Mouse (Mus musculus): ENCODE measurements around the gene Zfp775. TPM values are rescaled to one million over a fixed set of nuclear protein-coding genes. Genes with fewer than 3 reads are reported as not detected.

Zfp775 gene
- polyA plus RNA-seq, 1 experiment from 2014 or later, result 6.1 TPM

- Histone ChIP-seq H3K9me3 (ENCODE audit: control insufficient read depth, low read length) (no peaks in the 10 kb centered on the region), H3K27me3 (replicated peaks; ENCODE audit: control insufficient read depth, insufficient read depth, low read length) (no peaks in the 10 kb centered on the region), H3K9ac (ENCODE audit: low read depth, low read length) (no peak overlapping the region), H3K36me3 (ENCODE audit: control insufficient read depth, insufficient read depth, low read length) (no peaks in the 10 kb centered on the region; the same call in 1 of the 2 replicates), H3K4me2 (ENCODE audit: low read depth, low read length) (no peak overlapping the region), H3K27ac (ENCODE audit: low read length) (peak overlapping the region; percentile 60; the same call in 1 of the 2 replicates), H3K4me1 (ENCODE audit: control insufficient read depth, insufficient read depth, low read length) (peaks cover 20% of the 10 kb centered on the region), H3K4me3 (ENCODE audit: low read length) (no peak overlapping the region)
- WGBS, result 65% methylated on average over 21 of the region's 21 CpGs
- ATAC-seq, result peak; percentile 36; the same call in 1 of the 2 replicates
Observed at GRCm38 (mm10) chr6:48568036-48568984, 33.6 kb upstream of the Zfp775 start.

DNA sequence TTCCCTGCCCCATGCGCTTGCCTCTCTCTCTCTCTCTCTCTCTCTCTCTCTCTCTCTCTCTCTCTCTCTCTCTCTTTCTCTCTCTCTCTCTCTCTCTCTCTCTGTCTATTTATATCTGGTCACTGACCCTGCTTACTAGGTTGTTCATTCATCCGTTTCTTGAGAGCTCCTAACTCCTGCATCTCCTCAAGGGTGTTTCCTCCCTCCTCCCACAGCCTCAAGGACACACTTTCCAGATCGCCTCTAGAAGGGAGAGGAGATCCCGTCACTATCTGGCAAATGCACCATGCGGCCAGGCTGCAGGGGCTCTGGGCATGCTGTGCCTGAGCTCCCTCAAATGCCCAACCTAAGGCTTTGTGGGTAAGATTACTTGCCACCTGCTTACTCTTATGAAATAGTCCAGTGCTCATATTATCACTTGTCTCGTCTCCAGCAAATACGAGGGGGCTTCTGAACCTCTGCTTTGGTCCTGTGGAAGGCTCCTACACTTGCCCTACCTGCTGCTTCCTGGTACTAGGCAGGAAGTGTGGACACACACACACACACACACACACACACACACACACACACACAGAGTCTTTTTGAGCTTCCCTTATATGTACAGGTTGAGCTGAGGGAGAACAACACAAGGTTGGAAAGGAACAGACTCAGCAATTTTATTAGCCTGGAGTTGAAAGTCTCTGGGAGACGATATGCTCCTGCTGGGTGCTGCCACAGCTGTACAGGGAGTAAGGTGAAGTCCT, 32.6 kb upstream of the Zfp775 start:
- 66% methylated on average over 8 of the region's 8 CpGs for WGBS
- H3K4me2 ChIP-seq (ENCODE audit: low read depth, low read length), result no peak overlapping the region
- H3K27me3 ChIP-seq (replicated peaks; ENCODE audit: control insufficient read depth, insufficient read depth, low read length), result no peaks in the 10 kb centered on the region
- no peaks in the 10 kb centered on the region for H3K9me3 ChIP-seq (ENCODE audit: control insufficient read depth, low read length)
- ATAC-seq, result no peak
- no peaks in the 10 kb centered on the region; the same call in 1 of the 2 replicates for H3K36me3 ChIP-seq (ENCODE audit: control insufficient read depth, insufficient read depth, low read length)
- peaks cover 21% of the 10 kb centered on the region for H3K4me1 ChIP-seq (ENCODE audit: control insufficient read depth, insufficient read depth, low read length)
- H3K9ac ChIP-seq (ENCODE audit: low read depth, low read length), result no peak overlapping the region
- H3K4me3 ChIP-seq (ENCODE audit: low read length), result no peak overlapping the region
- H3K27ac ChIP-seq (ENCODE audit: low read length), result peak overlapping the region; percentile 60

- ATAC-seq, result no peak
- H3K9ac ChIP-seq (ENCODE audit: low read depth, low read length), result peak overlapping the region; percentile 36; the same call in 1 of the 2 replicates
- 90% methylated on average over 5 of the region's 5 CpGs for WGBS
Observed at GRCm38 (mm10) chr6:48572014-48572413, 29.8 kb upstream of the Zfp775 start.

GRCm38 (mm10) chr6:48572572-48573061, 29.2 kb upstream of the Zfp775 start, which contains the start of gene Rarres2:
Gene Rarres2 (minus strand): TSS chr6:48572789.
- Histone ChIP-seq H3K27me3 (replicated peaks; ENCODE audit: control insufficient read depth, insufficient read depth, low read length) (no peaks in the 10 kb centered on the region), H3K4me2 (ENCODE audit: low read depth, low read length) (peak within 1 kb of the TSS; percentile 45), H3K4me3 (ENCODE audit: low read length) (peak within 1 kb of the TSS; percentile 30), H3K9ac (ENCODE audit: low read depth, low read length) (peak within 1 kb of the TSS; percentile 36; the same call in 1 of the 2 replicates), H3K27ac (ENCODE audit: low read length) (peak within 1 kb of the TSS; percentile 69), H3K9me3 (ENCODE audit: control insufficient read depth, low read length) (no peaks in the 10 kb centered on the region), H3K36me3 (ENCODE audit: control insufficient read depth, insufficient read depth, low read length) (no peaks in the 10 kb centered on the region), H3K4me1 (ENCODE audit: control insufficient read depth, insufficient read depth, low read length) (peaks cover 15% of the 10 kb centered on the region)
- ATAC-seq, result peak; percentile 78
- WGBS, result 20% methylated on average over 6 of the region's 6 CpGs

More at GRCm38 (mm10) chr6:48572014-48572413, 29.8 kb upstream of the Zfp775 start:
- H3K36me3 ChIP-seq (ENCODE audit: control insufficient read depth, insufficient read depth, low read length), result no peaks in the 10 kb centered on the region
- peak overlapping the region; percentile 30 for H3K4me3 ChIP-seq (ENCODE audit: low read length)
- H3K9me3 ChIP-seq (ENCODE audit: control insufficient read depth, low read length), result no peaks in the 10 kb centered on the region
- peaks cover 15% of the 10 kb centered on the region for H3K4me1 ChIP-seq (ENCODE audit: control insufficient read depth, insufficient read depth, low read length)
- H3K27me3 ChIP-seq (replicated peaks; ENCODE audit: control insufficient read depth, insufficient read depth, low read length), result no peaks in the 10 kb centered on the region
- H3K4me2 ChIP-seq (ENCODE audit: low read depth, low read length), result peak overlapping the region; percentile 45
- peak overlapping the region; percentile 69 for H3K27ac ChIP-seq (ENCODE audit: low read length)

- 42% methylated on average over 10 of the region's 10 CpGs for WGBS
- no peak overlapping the region for H3K4me2 ChIP-seq (ENCODE audit: low read depth, low read length)
- peaks cover 15% of the 10 kb centered on the region for H3K4me1 ChIP-seq (ENCODE audit: control insufficient read depth, insufficient read depth, low read length)
- H3K9ac ChIP-seq (ENCODE audit: low read depth, low read length), result no peak overlapping the region
- H3K9me3 ChIP-seq (ENCODE audit: control insufficient read depth, low read length), result no peaks in the 10 kb centered on the region
- H3K36me3 ChIP-seq (ENCODE audit: control insufficient read depth, insufficient read depth, low read length), result no peaks in the 10 kb centered on the region
- H3K27me3 ChIP-seq (replicated peaks; ENCODE audit: control insufficient read depth, insufficient read depth, low read length), result no peaks in the 10 kb centered on the region
- H3K4me3 ChIP-seq (ENCODE audit: low read length), result no peak overlapping the region
- peak overlapping the region; percentile 60 for H3K27ac ChIP-seq (ENCODE audit: low read length)
- ATAC-seq, result 0 out of 2 replicates have a peak, but pooled peaks have one; percentile 22
Observed at GRCm38 (mm10) chr6:48573280-48573679, 28.6 kb upstream of the Zfp775 start.

DNA sequence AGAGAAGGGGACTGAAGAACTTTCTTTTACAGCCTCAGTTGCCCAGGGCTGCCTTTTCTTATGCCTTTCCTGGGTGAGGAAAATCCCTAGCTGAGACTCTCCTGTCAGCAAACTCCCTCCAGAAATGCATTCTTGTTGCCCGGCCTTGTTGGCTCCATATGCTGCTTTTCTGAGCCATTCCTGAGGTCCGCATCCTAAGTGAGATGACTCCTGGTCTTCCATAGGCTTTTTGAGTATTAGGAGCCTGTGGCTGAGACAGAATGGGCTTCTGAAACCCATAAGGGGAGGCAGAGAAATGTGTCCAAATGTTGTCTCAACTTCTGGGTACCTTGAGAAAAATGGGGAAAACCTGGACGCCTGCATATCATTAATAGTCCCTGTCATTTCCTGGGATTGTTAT, 27.9 kb upstream of the Zfp775 start:
- Histone ChIP-seq H3K27me3 (replicated peaks; ENCODE audit: control insufficient read depth, insufficient read depth, low read length) (no peaks in the 10 kb centered on the region), H3K9ac (ENCODE audit: low read depth, low read length) (no peak overlapping the region), H3K36me3 (ENCODE audit: control insufficient read depth, insufficient read depth, low read length) (no peaks in the 10 kb centered on the region), H3K4me3 (ENCODE audit: low read length) (no peak overlapping the region), H3K9me3 (ENCODE audit: control insufficient read depth, low read length) (no peaks in the 10 kb centered on the region), H3K4me1 (ENCODE audit: control insufficient read depth, insufficient read depth, low read length) (peaks cover 14% of the 10 kb centered on the region), H3K4me2 (ENCODE audit: low read depth, low read length) (no peak overlapping the region), H3K27ac (ENCODE audit: low read length) (0 out of 2 replicates have a peak overlapping the region, but pooled peaks have one; percentile 15)
- WGBS, result 74% methylated on average over 3 of the region's 3 CpGs
- no peak for ATAC-seq

- Histone ChIP-seq H3K4me3 (ENCODE audit: low read length) (no peak overlapping the region), H3K4me2 (ENCODE audit: low read depth, low read length) (no peak overlapping the region; the same call in 1 of the 2 replicates), H3K27ac (ENCODE audit: low read length) (peak overlapping the region; percentile 75), H3K4me1 (ENCODE audit: control insufficient read depth, insufficient read depth, low read length) (peaks cover 5% of the 10 kb centered on the region; the same call in 1 of the 2 replicates), H3K27me3 (replicated peaks; ENCODE audit: control insufficient read depth, insufficient read depth, low read length) (no peaks in the 10 kb centered on the region), H3K9me3 (ENCODE audit: control insufficient read depth, low read length) (no peaks in the 10 kb centered on the region), H3K9ac (ENCODE audit: low read depth, low read length) (no peak overlapping the region), H3K36me3 (ENCODE audit: control insufficient read depth, insufficient read depth, low read length) (no peaks in the 10 kb centered on the region)
- 48% methylated on average over 5 of the region's 5 CpGs for WGBS
- ATAC-seq, result no peak
Observed at GRCm38 (mm10) chr6:48578736-48579135, 23.1 kb upstream of the Zfp775 start.

GRCm38 (mm10) chr6:48579215-48579648, 22.6 kb upstream of the Zfp775 start:
- no peaks in the 10 kb centered on the region for H3K9me3 ChIP-seq (ENCODE audit: control insufficient read depth, low read length)
- ATAC-seq, result peak; percentile 72
- H3K4me3 ChIP-seq (ENCODE audit: low read length), result no peak overlapping the region
- H3K27ac ChIP-seq (ENCODE audit: low read length), result peak overlapping the region; percentile 75
- H3K36me3 ChIP-seq (ENCODE audit: control insufficient read depth, insufficient read depth, low read length), result no peaks in the 10 kb centered on the region
- H3K4me1 ChIP-seq (ENCODE audit: control insufficient read depth, insufficient read depth, low read length), result peaks cover 5% of the 10 kb centered on the region; the same call in 1 of the 2 replicates
- WGBS, result 27% methylated on average over 5 of the region's 5 CpGs
- peak overlapping the region; percentile 23 for H3K4me2 ChIP-seq (ENCODE audit: low read depth, low read length)
- H3K9ac ChIP-seq (ENCODE audit: low read depth, low read length), result no peak overlapping the region
- H3K27me3 ChIP-seq (replicated peaks; ENCODE audit: control insufficient read depth, insufficient read depth, low read length), result no peaks in the 10 kb centered on the region

- H3K27ac ChIP-seq (ENCODE audit: low read length), result no peak overlapping the region
- no peaks in the 10 kb centered on the region for H3K36me3 ChIP-seq (ENCODE audit: control insufficient read depth, insufficient read depth, low read length)
- H3K4me1 ChIP-seq (ENCODE audit: control insufficient read depth, insufficient read depth, low read length), result peaks cover 5% of the 10 kb centered on the region; the same call in 1 of the 2 replicates
- H3K9ac ChIP-seq (ENCODE audit: low read depth, low read length), result no peak overlapping the region
- no peak for ATAC-seq
- no peak overlapping the region for H3K4me3 ChIP-seq (ENCODE audit: low read length)
- 29% methylated on average over 3 of the region's 3 CpGs for WGBS
- H3K4me2 ChIP-seq (ENCODE audit: low read depth, low read length), result no peak overlapping the region
- H3K27me3 ChIP-seq (replicated peaks; ENCODE audit: control insufficient read depth, insufficient read depth, low read length), result no peaks in the 10 kb centered on the region
- H3K9me3 ChIP-seq (ENCODE audit: control insufficient read depth, low read length), result no peaks in the 10 kb centered on the region
Observed at GRCm38 (mm10) chr6:48581257-48581656, 20.6 kb upstream of the Zfp775 start.

All from intestine, embryonic 16.5 days (tissue).